Mouse (Mus musculus) heart, adult 2 months (tissue): ENCODE measurements around the gene Klhl18. TPM values are rescaled to one million over a fixed set of nuclear protein-coding genes. Genes with fewer than 3 reads are reported as not detected.
"Not testable (repeated sequence)": the region's sequence is repeated elsewhere in the genome, so short reads cannot be mapped to it uniquely, and the experiment has no call there.

Experiments used
- DNase-seq, 2 experiments: peaks; one replicate each; pipeline ENCODE4 v3.0.0; 2021
- H3K27ac ChIP-seq: fragments of 200-600 bp; 2 replicates; pipeline ENCODE4 v1.8.1; 2022
- H3K27me3 ChIP-seq: fragments of 200-500 bp; 2 replicates; pipeline ENCODE4 v1.6.1; 2012; ENCODE audit warnings: mild to moderate bottlenecking, low read length, inconsistent platforms, mixed read lengths; ENCODE audit not compliant: control insufficient read depth, insufficient read depth
- H3K36me3 ChIP-seq: fragments of 200-500 bp; 2 replicates; pipeline ENCODE4 v1.6.1; 2012; ENCODE audit warnings: low read length, inconsistent platforms; ENCODE audit not compliant: control insufficient read depth, insufficient read depth
- H3K4me1 ChIP-seq: fragments of 200-500 bp; 2 replicates; pipeline ENCODE4 v1.6.1; 2011; ENCODE audit warnings: low read length; ENCODE audit not compliant: control insufficient read depth, insufficient read depth
- H3K4me3 ChIP-seq: fragments of 200-600 bp; 2 replicates; pipeline ENCODE4 v1.8.1; 2022
- H3K79me2 ChIP-seq: fragments of 200-500 bp; replicated peaks from 2 replicates; pipeline ENCODE4 v1.6.1; 2012; ENCODE audit warnings: mild to moderate bottlenecking, inconsistent platforms, low read length, moderate library complexity, mixed read lengths; ENCODE audit not compliant: control insufficient read depth, insufficient read depth
- H3K9ac ChIP-seq: fragments of 200-500 bp; 2 replicates; pipeline ENCODE4 v1.6.1; 2012; ENCODE audit warnings: low read depth, mild to moderate bottlenecking, control low read depth, inconsistent platforms, low read length, mixed read lengths
- CTCF ChIP-seq: fragments of 200-600 bp; IDR thresholded peaks from 2 replicates; pipeline ENCODE4 v1.8.1; 2022; ENCODE audit warnings: antibody characterized with exemption, mild to moderate bottlenecking, moderate library complexity
- EP300 ChIP-seq: fragments of 200-500 bp; IDR thresholded peaks from 2 replicates; pipeline ENCODE4 v1.6.1; 2011; ENCODE audit warnings: low read depth, low read length, control low read depth; ENCODE audit not compliant: insufficient read depth
- POLR2A ChIP-seq: fragments of 200-500 bp; IDR thresholded peaks from 2 replicates; pipeline ENCODE4 v1.6.1; 2011; ENCODE audit warnings: mild to moderate bottlenecking, low read depth, low read length, control low read depth; ENCODE audit not compliant: insufficient read depth
- WGBS: fragments of 180-500 bp; shearing (Covaris S2); methylation state at CpG from one replicate; pipeline ENCODE4 v1.1.7; 2018; 5-methylcytosine and 5-hydroxymethylcytosine counted together
- intact Hi-C: fragments of 180-260 bp; cut with DNase I; formaldehyde crosslinking; loops from one replicate; pipeline ENCODE4 v1.15.1; 2025
- polyA plus RNA-seq: library from polyadenylated mRNA; depleted of rRNA; stranded (reverse); fragments of >200 nt; gene quantifications from 2 replicates; pipeline ENCODE4 v1.2.3, GENCODE M21; 2012; rRNA removed
- total RNA-seq, 2 experiments: library from RNA; stranded (reverse); gene quantifications; 2 replicates each; pipeline ENCODE4 v1.2.3; 2021

The Klhl18 gene
- total and polyA plus RNA-seq, 3 experiments: 11.4 to 13.0 (median 12.0) TPM

DNA sequence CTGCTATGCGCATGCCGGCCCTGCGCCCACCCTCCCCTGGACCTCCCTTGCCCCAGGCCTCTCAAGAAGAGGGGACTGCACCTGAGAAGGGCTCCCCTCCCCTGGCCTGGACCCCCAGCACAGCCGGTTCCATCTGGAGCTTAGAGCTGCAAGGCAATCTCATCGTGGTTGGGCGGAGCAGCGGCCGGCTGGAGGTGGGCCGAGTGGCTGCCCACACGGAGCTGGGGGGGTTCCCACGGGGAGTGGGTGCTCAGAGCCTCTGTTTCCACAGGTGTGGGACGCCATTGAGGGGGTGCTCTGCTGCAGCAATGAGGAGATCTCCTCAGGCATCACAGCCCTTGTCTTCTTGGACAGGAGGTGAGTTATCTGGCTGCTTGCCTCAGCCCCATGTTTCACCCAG lies 95.2 kb downstream of the Klhl18 start:
- H3K9ac ChIP-seq: no peak overlapping the region
- H3K4me3 ChIP-seq: no peak overlapping the region
- intact Hi-C loops: no loop called here
- H3K79me2 ChIP-seq: no peaks in the 10 kb centered on the region
- no peaks in the 10 kb centered on the region for H3K36me3 ChIP-seq
- H3K4me1 ChIP-seq: no peaks in the 10 kb centered on the region
- no peak overlapping the region for H3K27ac ChIP-seq
- WGBS: 72% methylated on average over 12 of the region's 12 CpGs
- DNase-seq: no peak
- TF ChIP-seq EP300 (no peak), CTCF (no peak), POLR2A (no peak)
- H3K27me3 ChIP-seq: no peaks in the 10 kb centered on the region

DNA sequence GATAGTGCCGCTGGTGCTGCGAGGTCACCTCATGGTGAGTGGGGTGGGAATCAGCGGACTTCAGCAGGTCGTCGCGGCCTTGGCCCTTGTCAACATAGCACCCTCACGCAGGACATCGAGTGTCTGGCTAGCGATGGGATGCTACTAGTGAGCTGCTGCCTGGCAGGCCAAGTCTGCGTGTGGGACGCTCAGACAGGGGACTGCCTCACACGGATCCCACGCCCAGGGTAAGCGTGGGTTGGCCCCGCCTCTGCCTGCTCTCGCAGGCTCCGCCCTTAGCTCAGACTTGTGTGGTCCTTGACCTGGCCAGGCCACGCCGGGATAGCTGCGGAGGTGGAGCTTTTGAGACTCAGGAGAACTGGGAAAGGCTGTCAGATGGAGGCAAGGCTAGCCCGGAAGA lies 95.8 kb downstream of the Klhl18 start:
- 46% methylated on average over 21 of the region's 21 CpGs for WGBS
- intact Hi-C loops: no loop called here
- Histone ChIP-seq H3K4me1 (no peaks in the 10 kb centered on the region), H3K4me3 (no peak overlapping the region), H3K9ac (no peak overlapping the region), H3K79me2 (no peaks in the 10 kb centered on the region), H3K36me3 (no peaks in the 10 kb centered on the region), H3K27me3 (no peaks in the 10 kb centered on the region), H3K27ac (no peak overlapping the region)
- no peak for TF ChIP-seq POLR2A
- no peak for TF ChIP-seq CTCF
- TF ChIP-seq EP300: no peak
- no peak for DNase-seq

DNA sequence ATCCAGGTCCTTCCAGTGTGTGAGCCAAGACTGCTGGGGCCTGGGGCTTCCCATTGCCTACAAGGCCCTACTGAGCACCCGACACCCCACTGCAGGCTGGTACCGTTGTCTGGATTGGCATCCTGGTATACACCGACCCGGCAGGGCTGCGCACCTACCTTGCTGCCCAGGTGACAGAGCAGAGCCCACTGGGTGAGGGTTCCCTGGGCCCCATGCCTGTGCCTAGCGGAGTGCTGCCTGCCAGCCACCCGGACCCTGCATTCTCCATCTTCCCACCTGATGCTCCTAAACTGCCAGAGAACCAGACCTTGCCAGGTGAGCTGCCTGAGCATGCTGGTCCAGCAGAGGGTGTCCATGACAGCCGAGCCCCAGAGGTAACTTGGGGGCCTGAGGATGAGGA lies 97.1 kb downstream of the Klhl18 start:
- intact Hi-C loops: no loop called here
- H3K27me3 ChIP-seq: no peaks in the 10 kb centered on the region
- H3K4me3 ChIP-seq: no peak overlapping the region
- no peak for DNase-seq
- no peaks in the 10 kb centered on the region for H3K36me3 ChIP-seq
- no peak overlapping the region for H3K27ac ChIP-seq
- H3K4me1 ChIP-seq: no peaks in the 10 kb centered on the region
- H3K79me2 ChIP-seq: no peaks in the 10 kb centered on the region
- no peak overlapping the region for H3K9ac ChIP-seq
- TF ChIP-seq EP300 (no peak), POLR2A (no peak), CTCF (no peak)
- WGBS: 97% methylated on average over 8 of the region's 8 CpGs

DNA sequence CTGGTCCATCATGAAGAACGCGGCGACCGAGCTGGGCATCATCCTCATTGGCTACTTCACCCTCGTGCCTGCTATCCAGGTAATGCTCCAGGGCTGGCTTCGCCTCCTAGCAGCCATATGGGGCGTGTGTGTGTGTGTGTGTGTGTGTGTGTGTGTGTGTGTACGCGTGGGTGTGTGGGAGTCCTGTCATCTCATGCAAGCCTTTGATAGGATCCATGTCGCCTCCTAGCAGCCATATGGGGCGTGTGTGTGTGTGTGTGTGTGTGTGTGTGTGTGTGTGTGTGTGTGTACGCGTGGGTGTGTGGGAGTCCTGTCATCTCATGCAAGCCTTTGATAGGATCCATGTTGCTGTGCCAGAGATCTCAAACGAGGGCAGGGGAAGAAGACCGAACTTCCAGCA lies 98.8 kb downstream of the Klhl18 start:
- WGBS: 76% methylated on average over 15 of the region's 15 CpGs
- H3K9ac ChIP-seq, H3K36me3 ChIP-seq, H3K79me2 ChIP-seq, H3K27ac ChIP-seq, DNase-seq, intact Hi-C loops, H3K4me1 ChIP-seq, H3K4me3 ChIP-seq, H3K27me3 ChIP-seq: not testable (repeated sequence)

Other genes with a start within 250 kb of the Klhl18 start
- under 1 TPM; 0.21 to 0.23 TPM for gene Cspg5, start 232.9 kb downstream of the Klhl18 start, total RNA-seq
- gene Cspg5, start 232.9 kb downstream of the Klhl18 start, polyA plus RNA-seq: 0.15 and 0.29 TPM in 2 replicates
- gene Elp6, start 171.5 kb downstream of the Klhl18 start, total RNA-seq: 1 to 10 TPM; 2.2 to 2.3 TPM
- gene Elp6, start 171.5 kb downstream of the Klhl18 start, polyA plus RNA-seq: 4.5 and 4.7 TPM in 2 replicates
- gene Scap, start 143.4 kb downstream of the Klhl18 start, total RNA-seq: 10 to 100 TPM; 28.0 to 33.1 TPM
- 16.0 and 17.5 TPM in 2 replicates for gene Scap, start 143.4 kb downstream of the Klhl18 start, polyA plus RNA-seq
- 10 to 100 TPM; 12.9 to 15.2 TPM for gene Ptpn23, start 68.5 kb downstream of the Klhl18 start, total RNA-seq
- gene Ptpn23, start 68.5 kb downstream of the Klhl18 start, polyA plus RNA-seq: 10.5 and 15.4 TPM in 2 replicates
- not detected for gene Ngp, start 56.9 kb downstream of the Klhl18 start, total RNA-seq
- 0.94 and 0.96 TPM in 2 replicates for gene Ngp, start 56.9 kb downstream of the Klhl18 start, polyA plus RNA-seq
- under 1 TPM; 0.10 to 0.43 TPM for gene Kif9, start 264 bp upstream of the Klhl18 start, total RNA-seq
- 0.39 and 0.41 TPM in 2 replicates for gene Kif9, start 264 bp upstream of the Klhl18 start, polyA plus RNA-seq
- gene Setd2, start 55.9 kb upstream of the Klhl18 start, total RNA-seq: 10 to 100 TPM; 36.4 to 37.7 TPM
- 22.4 and 34.1 TPM in 2 replicates for gene Setd2, start 55.9 kb upstream of the Klhl18 start, polyA plus RNA-seq
- 1 to 10 TPM; 1.3 to 1.4 TPM for gene Nradd, start 147.8 kb upstream of the Klhl18 start, total RNA-seq
- gene Nradd, start 147.8 kb upstream of the Klhl18 start, polyA plus RNA-seq: 2.7 and 2.9 TPM in 2 replicates
- 1 to 10 TPM; 7.6 to 8.5 TPM for gene Nbeal2, start 177.5 kb upstream of the Klhl18 start, total RNA-seq
- 18.4 and 18.8 TPM in 2 replicates for gene Nbeal2, start 177.5 kb upstream of the Klhl18 start, polyA plus RNA-seq
- 10 to 100 TPM; 54.1 to 66.1 TPM for gene Ccdc12, start 179.8 kb upstream of the Klhl18 start, total RNA-seq
- gene Ccdc12, start 179.8 kb upstream of the Klhl18 start, polyA plus RNA-seq: 91.3 and 94.8 TPM in 2 replicates